Mouse (Mus musculus) midbrain, postnatal 0 days (tissue): ENCODE measurements around the gene Gm8094. TPM values are rescaled to one million over a fixed set of nuclear protein-coding genes. Genes with fewer than 3 reads are reported as not detected.
"Not testable (repeated sequence)": the region's sequence is repeated elsewhere in the genome, so short reads cannot be mapped to it uniquely, and the experiment has no call there.

Experiments used
- ATAC-seq: fragments of 200-750 bp; cut with Nextera tagmentation; 2 replicates; pipeline ENCODE4 v1.8.0; 2017; ENCODE audit warnings: moderate number of reproducible peaks, mild to moderate bottlenecking, moderate TSS enrichment, moderate library complexity; ENCODE audit not compliant: low FRiP score
- DNase-seq: peaks from one replicate; pipeline ENCODE4 v3.0.0-alpha.2; 2015; ENCODE audit warnings: low spot score
- H3K27ac ChIP-seq: fragments of 300-500 bp; sonication (generic); 2 replicates; pipeline ENCODE4 v1.5.1; 2014; ENCODE audit warnings: low read depth, mild to moderate bottlenecking, low read length, mixed read lengths
- H3K27me3 ChIP-seq: fragments of 300-500 bp; sonication (generic); 2 replicates; pipeline ENCODE4 v1.6.1; 2014; ENCODE audit warnings: low read length, control low read depth, mixed read lengths; ENCODE audit not compliant: insufficient read depth
- H3K36me3 ChIP-seq: fragments of 300-500 bp; sonication (generic); 2 replicates; pipeline ENCODE4 v1.6.1; 2014; ENCODE audit warnings: low read length, control low read depth, mixed read lengths; ENCODE audit not compliant: insufficient read depth
- H3K4me1 ChIP-seq: fragments of 300-500 bp; sonication (generic); 2 replicates; pipeline ENCODE4 v1.6.1; 2014; ENCODE audit warnings: mild to moderate bottlenecking, control low read depth, antibody characterized with exemption, low read length, mixed read lengths; ENCODE audit not compliant: insufficient read depth
- H3K4me2 ChIP-seq: fragments of 300-500 bp; sonication (generic); 2 replicates; pipeline ENCODE4 v1.6.1; 2014; ENCODE audit warnings: low read depth, mild to moderate bottlenecking, low read length, mixed read lengths; ENCODE audit not compliant: poor library complexity, severe bottlenecking
- H3K4me3 ChIP-seq: fragments of 300-500 bp; sonication (generic); 2 replicates; pipeline ENCODE4 v1.5.1; 2014; ENCODE audit warnings: low read depth, mild to moderate bottlenecking, low read length, moderate library complexity
- H3K9ac ChIP-seq: fragments of 300-500 bp; sonication (generic); replicated peaks from 2 replicates; pipeline ENCODE4 v1.6.1; 2014; ENCODE audit warnings: mild to moderate bottlenecking, low read length, moderate library complexity, mixed read lengths; ENCODE audit not compliant: poor library complexity, severe bottlenecking
- H3K9me3 ChIP-seq: fragments of 300-500 bp; sonication (generic); 2 replicates; pipeline ENCODE4 v1.6.1; 2016; ENCODE audit warnings: low read length, control low read depth
- WGBS: fragments of 180-500 bp; shearing (Covaris S2); extraction: QIAGEN DNeasy Blood & Tissue Kit; methylation state at CpG from one replicate; pipeline ENCODE4 v1.1.7; 2014; 5-methylcytosine and 5-hydroxymethylcytosine counted together
- polyA plus RNA-seq: library from polyadenylated mRNA; unstranded; fragments of >200 nt; fragmentation: Nextera tagmentation; extraction: Ambion mirVana; gene quantifications from 2 replicates; pipeline ENCODE4 v1.2.1, GENCODE M21; 2015
- total RNA-seq: library from RNA; depleted of rRNA; stranded (reverse); fragments of >200 nt; gene quantifications from 2 replicates; pipeline ENCODE4 v1.2.3, GENCODE M21; 2014; rRNA removed

Gene Gm8094
- total RNA-seq (not detected in 2 replicates), polyA plus RNA-seq (not detected in 2 replicates)

DNA sequence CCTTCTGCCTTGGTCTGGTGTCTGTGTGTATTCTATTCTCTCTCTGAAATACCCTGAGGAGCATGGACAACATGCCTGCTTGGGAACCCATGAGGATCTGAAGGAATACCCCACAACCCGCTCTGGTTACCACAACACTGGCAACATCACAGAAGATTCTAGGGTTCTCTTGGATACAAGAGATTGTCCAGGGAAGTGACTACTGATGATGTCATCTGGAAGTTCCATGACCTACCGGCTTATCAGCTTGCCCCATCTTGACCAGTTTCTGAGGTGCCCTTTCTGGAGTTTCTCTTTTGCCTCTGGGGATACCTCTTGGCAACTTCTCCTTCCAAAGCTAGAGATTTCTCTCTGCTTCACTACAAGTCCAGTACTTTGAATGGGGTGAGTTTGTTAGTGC lies at the start of gene Gm8094:
Gene Gm8094, minus strand, starts transcription at position 101 of the 400 bp plus-strand sequence.
- not testable (repeated sequence) for H3K4me2 ChIP-seq, H3K27me3 ChIP-seq, H3K9ac ChIP-seq, H3K9me3 ChIP-seq, H3K36me3 ChIP-seq, H3K4me3 ChIP-seq, DNase-seq, H3K4me1 ChIP-seq, ATAC-seq, H3K27ac ChIP-seq
- WGBS, result 87% methylated on average over 2 of the region's 2 CpGs

DNA sequence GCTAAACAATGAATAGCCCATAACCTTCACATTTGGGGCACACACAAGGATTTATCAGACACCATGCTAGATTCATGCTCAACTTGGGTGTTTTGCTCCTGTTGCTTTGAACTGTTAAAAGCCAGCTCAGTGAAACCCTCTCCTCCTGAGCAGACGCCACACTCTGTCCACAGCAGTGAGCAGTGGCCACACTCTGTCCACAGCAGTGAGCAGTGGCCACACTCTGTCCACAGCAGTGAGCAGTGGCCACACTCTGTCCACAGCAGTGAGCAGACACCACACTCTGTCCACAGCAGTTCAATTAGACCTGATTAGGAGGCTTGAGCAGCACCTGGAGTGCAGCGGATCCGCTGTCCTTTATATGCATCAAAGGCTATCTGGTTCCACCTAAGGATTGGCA lies 43.2 kb upstream of the Gm8094 start:
- DNase-seq, ATAC-seq, H3K4me1 ChIP-seq, H3K27me3 ChIP-seq, H3K36me3 ChIP-seq, H3K4me3 ChIP-seq, H3K4me2 ChIP-seq, H3K9ac ChIP-seq, H3K9me3 ChIP-seq, H3K27ac ChIP-seq: not testable (repeated sequence)
- WGBS, result 89% methylated on average over 1 of the region's 3 CpGs

DNA sequence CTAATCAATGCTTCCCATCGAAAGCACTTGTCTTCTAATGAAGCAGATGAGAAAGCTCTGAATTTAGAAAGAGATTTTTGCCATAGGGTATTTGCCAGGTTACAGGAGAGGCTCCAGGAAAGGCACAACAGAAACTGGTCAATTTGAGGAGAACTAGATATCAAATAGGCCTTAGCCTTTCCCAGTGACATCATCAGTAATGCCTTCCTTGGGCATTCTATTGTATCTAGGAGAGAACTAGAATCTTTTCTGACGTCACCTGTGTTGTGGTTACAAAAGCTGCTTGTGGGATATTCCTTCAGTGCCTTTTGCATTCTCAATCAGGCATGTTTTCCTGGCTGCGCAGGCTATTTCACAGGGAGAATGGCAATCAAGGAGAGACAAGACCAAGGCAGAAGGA lies 23.9 kb upstream of the Gm8094 start, which contains the start of gene Gm8104:
Gene Gm8104, plus strand, starts transcription at position 301 of the 400 bp plus-strand sequence.
- not testable (repeated sequence) for H3K9me3 ChIP-seq, DNase-seq, H3K36me3 ChIP-seq, H3K27ac ChIP-seq, H3K4me1 ChIP-seq, H3K4me2 ChIP-seq, H3K9ac ChIP-seq, H3K27me3 ChIP-seq, H3K4me3 ChIP-seq, ATAC-seq
- WGBS, result 88% methylated on average over 3 of the region's 3 CpGs

DNA sequence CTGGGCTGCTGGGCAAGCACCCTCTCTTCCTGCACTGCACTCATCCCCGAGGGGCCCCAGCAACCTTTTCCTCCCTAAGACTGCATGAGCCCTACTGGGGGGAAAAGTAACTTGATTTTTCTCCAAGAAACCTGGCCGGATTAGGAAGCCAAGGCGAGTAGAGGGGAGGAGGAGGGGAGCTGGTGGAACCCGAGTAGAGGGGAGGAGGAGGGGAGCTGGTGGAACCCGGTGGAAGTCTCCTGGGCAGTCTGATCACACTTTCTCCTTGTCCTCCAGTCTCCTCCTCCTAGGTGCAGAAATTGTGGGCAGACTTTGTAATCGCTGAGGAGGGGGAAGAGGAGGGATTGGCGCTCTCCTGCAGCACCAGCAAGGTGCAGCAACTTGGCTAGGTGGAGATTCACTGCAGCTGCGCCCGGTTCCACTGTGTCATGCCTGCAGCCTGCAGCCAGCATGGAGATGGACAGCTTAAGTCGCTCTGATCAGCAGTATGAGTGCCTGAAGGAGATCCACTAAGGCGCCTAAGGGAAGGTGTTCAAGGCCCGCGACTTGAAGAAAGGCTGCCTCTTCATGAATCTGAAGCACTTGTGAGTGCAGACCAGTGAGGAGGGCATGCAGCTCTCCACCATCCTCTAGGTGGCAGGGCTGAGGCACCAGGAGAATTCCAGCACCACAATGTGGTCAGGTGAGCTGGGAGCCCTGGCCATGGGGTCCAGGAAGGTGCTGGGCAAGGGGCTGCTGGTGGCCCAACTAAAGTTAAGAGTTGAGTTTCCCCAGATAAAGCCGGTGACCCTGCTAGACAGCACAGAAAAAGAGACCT lies 12.9 kb upstream of the Gm8094 start:
- not testable (repeated sequence) for H3K9me3 ChIP-seq, H3K27ac ChIP-seq, H3K36me3 ChIP-seq, H3K9ac ChIP-seq, H3K27me3 ChIP-seq, H3K4me2 ChIP-seq, H3K4me3 ChIP-seq, H3K4me1 ChIP-seq, DNase-seq
- peak; percentile 44; the same call in 1 of the 2 replicates for ATAC-seq
- WGBS, result 42% methylated on average over 1 of the region's 14 CpGs

DNA sequence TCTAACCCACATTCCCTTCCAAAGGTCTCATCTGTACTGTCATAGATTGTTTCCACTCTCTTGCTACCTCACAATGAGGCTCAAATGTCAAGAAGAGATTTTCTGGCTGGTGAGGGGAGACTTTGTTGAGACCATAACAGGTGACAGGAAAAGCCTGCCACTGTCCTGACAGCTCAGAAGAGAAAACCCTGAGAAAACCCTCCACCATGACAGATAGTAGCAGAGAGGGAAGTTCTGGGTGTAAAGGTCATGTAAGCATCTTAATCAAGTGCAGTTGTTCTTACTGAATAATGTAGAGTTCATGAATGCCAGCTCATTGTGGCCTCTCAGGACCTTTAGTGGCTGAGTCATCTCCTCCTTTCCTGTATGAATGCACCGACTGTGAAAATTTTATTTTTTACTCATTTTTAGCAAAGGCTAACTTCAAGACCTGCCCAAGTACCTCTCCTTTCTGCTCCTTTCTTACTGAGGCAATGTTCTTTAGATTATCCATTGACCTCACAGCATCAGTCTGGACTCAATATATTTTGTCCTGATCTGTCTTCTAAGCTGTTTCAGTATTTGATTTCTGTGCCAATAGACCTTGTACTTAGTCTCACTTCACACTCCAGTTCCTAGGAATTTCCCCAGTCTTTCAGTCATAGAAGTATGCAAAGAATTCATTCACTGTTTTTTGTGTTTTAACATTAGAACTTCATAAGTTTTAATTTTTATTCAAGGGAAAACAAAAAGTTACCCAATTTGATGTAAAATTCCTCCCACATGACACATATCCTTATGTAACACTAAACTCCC lies 8.7 kb upstream of the Gm8094 start:
- not testable (repeated sequence) for H3K36me3 ChIP-seq, H3K4me3 ChIP-seq, H3K27ac ChIP-seq, ATAC-seq, H3K9ac ChIP-seq, H3K4me1 ChIP-seq, H3K9me3 ChIP-seq, H3K27me3 ChIP-seq, DNase-seq, H3K4me2 ChIP-seq
- 95% methylated on average over 1 of the region's 1 CpGs for WGBS

DNA sequence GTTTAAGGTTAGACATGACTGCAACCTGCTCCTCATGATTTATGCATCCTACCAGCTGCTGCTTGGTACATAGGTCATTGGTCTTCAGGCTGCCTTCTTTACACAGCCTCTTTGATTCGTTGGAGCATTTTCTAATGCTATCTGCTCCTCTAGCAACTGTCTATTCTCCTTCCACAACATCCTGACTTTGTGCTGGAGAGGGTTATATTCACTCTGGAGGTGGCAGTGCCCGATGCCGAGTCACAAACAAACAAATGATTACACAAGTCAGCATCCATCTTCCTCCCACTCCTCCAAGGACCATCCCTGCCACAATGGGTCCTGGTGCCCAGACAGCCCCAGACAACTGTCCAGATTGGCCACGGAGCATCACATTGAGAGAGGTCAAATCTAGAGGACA lies 16.3 kb downstream of the Gm8094 start:
- not testable (repeated sequence) for H3K4me3 ChIP-seq, ATAC-seq, H3K4me1 ChIP-seq, H3K27me3 ChIP-seq, H3K36me3 ChIP-seq, H3K27ac ChIP-seq, H3K4me2 ChIP-seq, H3K9ac ChIP-seq, DNase-seq, H3K9me3 ChIP-seq
- WGBS, result 72% methylated on average over 4 of the region's 4 CpGs

DNA sequence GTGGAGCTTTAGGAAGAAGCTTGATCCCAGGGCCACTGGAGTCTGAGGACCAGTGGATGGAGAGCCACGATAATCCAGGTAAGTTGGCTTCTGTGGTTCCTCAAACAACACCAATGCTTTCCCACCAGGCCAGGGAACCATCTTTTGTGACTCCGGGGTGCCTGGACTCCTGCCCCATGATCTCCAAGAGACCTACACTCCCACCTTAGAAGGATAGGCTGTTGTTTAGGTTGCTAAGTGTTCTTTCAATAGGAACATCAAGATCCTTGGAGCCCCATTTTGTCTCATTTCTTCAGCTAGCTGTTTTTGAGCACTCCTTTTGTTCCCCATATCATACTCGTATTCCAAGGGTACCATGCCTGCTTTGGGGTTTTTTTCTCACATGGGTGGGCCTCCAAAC lies 18.4 kb downstream of the Gm8094 start:
- H3K27ac ChIP-seq, H3K4me2 ChIP-seq, H3K27me3 ChIP-seq, H3K9me3 ChIP-seq, H3K36me3 ChIP-seq, ATAC-seq, DNase-seq, H3K9ac ChIP-seq, H3K4me3 ChIP-seq, H3K4me1 ChIP-seq: not testable (repeated sequence)
- 77% methylated on average over 3 of the region's 3 CpGs for WGBS
